15 mouse cellular contexts compared by ENCODE assay signal in genomic region chr19:44303502-44303901, GRCm38 (mm10). TPM values are rescaled to one million over a fixed set of nuclear protein-coding genes. Genes with fewer than 3 reads are reported as not detected.
A peak's percentile ranks its signal among the peaks of the same experiment; 100 is the strongest.
DNase-seq lines count a peak whose midpoint lies in the region; ATAC-seq and TF ChIP-seq lines count a peak whose summit lies in the region.
"Had no signal": no experiment of that assay in that cellular context is flagged by ENCODE, and none has a peak within 500 bp of the region (broad histone marks: within the 10 kb centered on the region; RNA-seq: fewer than 3 reads in every experiment).

No protein-coding gene starts in this region.

- H3K4me1 ChIP-seq in intestine, embryonic 14.5 days (replicated peaks; ENCODE audit: control insufficient read depth, insufficient read depth, low read length): peaks cover 29% of the 10 kb centered on the region
- 0 out of 2 replicates have a peak, but pooled peaks cover 5% of the 10 kb centered on the region for H3K4me1 ChIP-seq in intestine, postnatal 0 days (replicated peaks; ENCODE audit: control insufficient read depth, insufficient read depth, low read length)
- peaks cover 43% of the 10 kb centered on the region for H3K4me1 ChIP-seq in olfactory bulb, adult 2 months (ENCODE audit: control insufficient read depth, insufficient read depth, low read length)
- H3K4me1 ChIP-seq in thymus, adult 2 months (replicated peaks; ENCODE audit: control insufficient read depth, insufficient read depth, low read length): peaks cover 22% of the 10 kb centered on the region

- H3K36me3 ChIP-seq in intestine, embryonic 14.5 days (ENCODE audit: control insufficient read depth, insufficient read depth, low read length): peaks cover 100% of the 10 kb centered on the region
- H3K36me3 ChIP-seq in intestine, postnatal 0 days (ENCODE audit: control insufficient read depth, insufficient read depth): peaks cover 74% of the 10 kb centered on the region
- peaks cover 97% of the 10 kb centered on the region for H3K36me3 ChIP-seq in thymus, adult 2 months (ENCODE audit: control insufficient read depth, insufficient read depth, low read length)

- TF ChIP-seq POLR2A in olfactory bulb, adult 2 months (IDR thresholded peaks at IDR 0.05; ENCODE audit: insufficient read depth, low read depth, low read length): no peak
- TF ChIP-seq POLR2A in thymus, adult 2 months (IDR thresholded peaks at IDR 0.05; ENCODE audit: control insufficient read depth, extremely low read depth, insufficient read depth, low read length, poor library complexity): no peak

- no peak overlapping the region for H3K27ac ChIP-seq in intestine, embryonic 14.5 days (ENCODE audit: low read depth)
- H3K27ac ChIP-seq in intestine, postnatal 0 days (ENCODE audit: low read depth, low read length): no peak overlapping the region; the same call in 1 of the 2 replicates
- H3K27ac ChIP-seq in olfactory bulb, adult 2 months (ENCODE audit: insufficient read depth, low read depth, low read length): peak overlapping the region; percentile 47
- H3K27ac ChIP-seq in thymus, adult 2 months (ENCODE audit: control insufficient read depth, insufficient read depth, low read length): no peak overlapping the region
- H3K27ac ChIP-seq: forebrain, embryonic 10.5 days had no signal

- H3K9me3 ChIP-seq in intestine, embryonic 14.5 days (ENCODE audit: control insufficient read depth, low read length): no peaks in the 10 kb centered on the region
- H3K9me3 ChIP-seq in intestine, postnatal 0 days (ENCODE audit: control insufficient read depth): no peaks in the 10 kb centered on the region
- H3K9me3 ChIP-seq: forebrain, embryonic 10.5 days; liver, embryonic 13.5 days had no signal

- H3K9ac ChIP-seq in intestine, embryonic 14.5 days (ENCODE audit: low read length): no peak overlapping the region
- no peak overlapping the region for H3K9ac ChIP-seq in intestine, postnatal 0 days (ENCODE audit: low read depth, low read length)
- H3K9ac ChIP-seq: liver, embryonic 13.5 days had no signal

- H3K27me3 ChIP-seq in intestine, embryonic 14.5 days (replicated peaks; ENCODE audit: control insufficient read depth, insufficient read depth, low read length): no peaks in the 10 kb centered on the region
- H3K27me3 ChIP-seq in intestine, postnatal 0 days (replicated peaks; ENCODE audit: control insufficient read depth, insufficient read depth, low read length): no peaks in the 10 kb centered on the region
- no peaks in the 10 kb centered on the region for H3K27me3 ChIP-seq in thymus, adult 2 months (ENCODE audit: control insufficient read depth, insufficient read depth, low read length)
- H3K27me3 ChIP-seq: liver, embryonic 13.5 days had no signal

- 52% methylated on average over 8 of the region's 8 CpGs for WGBS in intestine, embryonic 14.5 days
- WGBS in intestine, postnatal 0 days: 52% methylated on average over 8 of the region's 8 CpGs
- 20% methylated on average over 8 of the region's 8 CpGs for WGBS in olfactory bulb, adult 2 months
- 89% methylated on average over 8 of the region's 8 CpGs for WGBS in thymus, adult 2 months

- no peak overlapping the region for H3K4me3 ChIP-seq in intestine, embryonic 14.5 days (ENCODE audit: low read depth, low read length)
- H3K4me3 ChIP-seq in intestine, postnatal 0 days (ENCODE audit: low read depth, low read length): no peak overlapping the region
- no peak overlapping the region for H3K4me3 ChIP-seq in olfactory bulb, adult 2 months (ENCODE audit: insufficient read depth, low read depth, low read length)
- no peak overlapping the region for H3K4me3 ChIP-seq in thymus, adult 2 months (ENCODE audit: control insufficient read depth, insufficient read depth, low read length)
- H3K4me3 ChIP-seq: forebrain, embryonic 10.5 days; liver, embryonic 13.5 days had no signal

- H3K4me2 ChIP-seq in intestine, embryonic 14.5 days (ENCODE audit: low read length): no peak overlapping the region
- H3K4me2 ChIP-seq in intestine, postnatal 0 days (replicated peaks; ENCODE audit: low read depth): no peak overlapping the region
- H3K4me2 ChIP-seq: liver, embryonic 13.5 days had no signal

- peak; percentile 25 for DNase-seq in cerebellum, adult 9-10 months
- no peak for DNase-seq in cerebellum, adult 8-10 months
- DNase-seq in intestine, embryonic 14.5 days (ENCODE audit: low spot score): peak; percentile 49
- DNase-seq in retina, postnatal 1 day: peak; percentile 0
- no peak for DNase-seq in retina, embryonic 14.5 days (ENCODE audit: low spot score)
- DNase-seq in thymus, adult 2 months: no peak
- DNase-seq: adrenal gland, postnatal 25 days; heart, postnatal 10 days; kidney, postnatal 36 days; liver, embryonic 13.5 days; thymus, postnatal 25 days had no signal

- no peak for ATAC-seq in intestine, embryonic 14.5 days (replicated peaks; ENCODE audit: low FRiP score, low TSS enrichment, low read depth)
- no peak for ATAC-seq in intestine, postnatal 0 days
- ATAC-seq: inflammation-experienced regulatory T-cells, adult 6 months had no signal

- no peak for TF ChIP-seq CTCF in intestine, postnatal 0 days (IDR thresholded peaks at IDR 0.05; ENCODE audit: low read depth)
- TF ChIP-seq CTCF in olfactory bulb, adult 2 months (IDR thresholded peaks at IDR 0.05; ENCODE audit: insufficient read depth, low read depth, low read length): no peak
- TF ChIP-seq CTCF in thymus, adult 2 months (IDR thresholded peaks at IDR 0.05; ENCODE audit: borderline replicate concordance, control insufficient read depth, extremely low read depth, insufficient read depth, low read length, poor library complexity): no peak

RNA-seq across cellular contexts. Expression of gene Scd2, which starts 10.0 kb away (rescaled TPM):
- polyA plus RNA-seq in intestine, embryonic 14.5 days (2014; fragmentation: Nextera tagmentation; extraction: Ambion mirVana): 341 and 386 TPM in 2 replicates
- polyA plus RNA-seq in intestine, postnatal 0 days (2015; fragmentation: Nextera tagmentation; extraction: Ambion mirVana): 35.6 and 42.1 TPM in 2 replicates
- polyA plus RNA-seq in olfactory bulb, adult 2 months (2012; ENCODE audit: insufficient read depth, insufficient read length, low replicate concordance, missing spikeins): 299 and 337 TPM in 2 replicates
- polyA plus RNA-seq in thymus, adult 2 months (2012; rRNA removed): 261 and 320 TPM in 2 replicates

RNA-seq across cellular contexts. Expression of gene Scd4, which starts 29.4 kb away (rescaled TPM):
- 0.08 and 0.20 TPM in 2 replicates for polyA plus RNA-seq in intestine, embryonic 14.5 days (2014; fragmentation: Nextera tagmentation; extraction: Ambion mirVana)
- polyA plus RNA-seq in intestine, postnatal 0 days (2015; fragmentation: Nextera tagmentation; extraction: Ambion mirVana): 0.04 TPM in 1 of 2 replicates, not detected in the other
- not detected in 2 replicates for polyA plus RNA-seq in olfactory bulb, adult 2 months (2012; ENCODE audit: insufficient read depth, insufficient read length, low replicate concordance, missing spikeins)
- polyA plus RNA-seq in thymus, adult 2 months (2012; rRNA removed): 2.2 and 2.7 TPM in 2 replicates

Comparison
In these comparisons a context has a peak if more than half of its experiments do, and no peak if none do; other contexts are left out.
1. DNase-seq: peak in cerebellum, adult 9-10 months (single experiment), intestine, embryonic 14.5 days (single experiment) and retina, postnatal 1 day (single experiment); none in cerebellum, adult 8-10 months (single experiment), retina, embryonic 14.5 days (single experiment) and thymus, adult 2 months (single experiment).